Mouse (Mus musculus) heart, postnatal 0 days (tissue): ENCODE results near the gene Il2ra. TPM values are rescaled to one million over a fixed set of nuclear protein-coding genes. Genes with fewer than 3 reads are reported as not detected.
"Not testable (repeated sequence)": the region's sequence is repeated elsewhere in the genome, so short reads cannot be mapped to it uniquely, and the experiment has no call there.

ENCODE experiments used
- ATAC-seq: fragments of 200-750 bp; cut with Nextera tagmentation; 2 replicates; pipeline ENCODE4 v1.8.0; 2017; ENCODE audit warnings: low read depth, moderate number of reproducible peaks, moderate library complexity; ENCODE audit not compliant: insufficient read depth
- DNase-seq: peaks from one replicate; pipeline ENCODE4 v3.0.0-alpha.2; 2016; ENCODE audit warnings: low spot score
- H3K27ac ChIP-seq: fragments of 300-500 bp; sonication (generic); 2 replicates; pipeline ENCODE4 v1.5.1; 2014; ENCODE audit warnings: low read depth, mild to moderate bottlenecking
- H3K27me3 ChIP-seq: fragments of 300-500 bp; sonication (generic); 2 replicates; pipeline ENCODE4 v1.6.1; 2014; ENCODE audit warnings: low read length, mixed read lengths; ENCODE audit not compliant: control insufficient read depth, insufficient read depth
- H3K36me3 ChIP-seq: fragments of 300-500 bp; sonication (generic); replicated peaks from 2 replicates; pipeline ENCODE4 v1.6.1; 2014; ENCODE audit warnings: low read length, mixed read lengths; ENCODE audit not compliant: control insufficient read depth, insufficient read depth
- H3K4me1 ChIP-seq: fragments of 300-500 bp; sonication (generic); 2 replicates; pipeline ENCODE4 v1.6.1; 2014; ENCODE audit warnings: antibody characterized with exemption; ENCODE audit not compliant: control insufficient read depth, insufficient read depth
- H3K4me2 ChIP-seq: fragments of 300-500 bp; sonication (generic); 2 replicates; pipeline ENCODE4 v1.6.1; 2014; ENCODE audit warnings: low read depth, mild to moderate bottlenecking, low read length, moderate library complexity
- H3K4me3 ChIP-seq: fragments of 300-500 bp; sonication (generic); 2 replicates; pipeline ENCODE4 v1.5.1; 2014; ENCODE audit warnings: low read depth, low read length
- H3K9ac ChIP-seq: fragments of 300-500 bp; sonication (generic); replicated peaks from 2 replicates; pipeline ENCODE4 v1.6.1; 2014; ENCODE audit warnings: low read depth, low read length, mixed read lengths
- H3K9me3 ChIP-seq: fragments of 300-500 bp; sonication (generic); replicated peaks from 2 replicates; pipeline ENCODE4 v1.6.1; 2016; ENCODE audit warnings: low read length; ENCODE audit not compliant: control insufficient read depth
- CTCF ChIP-seq: IDR thresholded peaks from 2 replicates; pipeline ENCODE4 v1.5.1; 2016; ENCODE audit warnings: antibody characterized with exemption, control low read depth, low read depth
- EP300 ChIP-seq: IDR thresholded peaks from 2 replicates; pipeline ENCODE4 v1.6.1; 2016; ENCODE audit warnings: antibody characterized with exemption, low read depth
- WGBS: fragments of 180-500 bp; shearing (Covaris S2); extraction: QIAGEN DNeasy Blood & Tissue Kit; methylation state at CpG from one replicate; pipeline ENCODE4 v1.1.7; 2014; 5-methylcytosine and 5-hydroxymethylcytosine counted together
- polyA plus RNA-seq: library from polyadenylated mRNA; unstranded; fragments of >200 nt; fragmentation: Nextera tagmentation; extraction: Ambion mirVana; gene quantifications from 2 replicates; pipeline ENCODE4 v1.2.1, GENCODE M21; 2015
- total RNA-seq: library from RNA; depleted of rRNA; stranded (reverse); fragments of >200 nt; gene quantifications from 2 replicates; pipeline ENCODE4 v1.2.3, GENCODE M21; 2014; ENCODE audit warnings: low replicate concordance

Gene Il2ra
- total and polyA plus RNA-seq, 2 experiments from 2014 or later, result not detected

DNA sequence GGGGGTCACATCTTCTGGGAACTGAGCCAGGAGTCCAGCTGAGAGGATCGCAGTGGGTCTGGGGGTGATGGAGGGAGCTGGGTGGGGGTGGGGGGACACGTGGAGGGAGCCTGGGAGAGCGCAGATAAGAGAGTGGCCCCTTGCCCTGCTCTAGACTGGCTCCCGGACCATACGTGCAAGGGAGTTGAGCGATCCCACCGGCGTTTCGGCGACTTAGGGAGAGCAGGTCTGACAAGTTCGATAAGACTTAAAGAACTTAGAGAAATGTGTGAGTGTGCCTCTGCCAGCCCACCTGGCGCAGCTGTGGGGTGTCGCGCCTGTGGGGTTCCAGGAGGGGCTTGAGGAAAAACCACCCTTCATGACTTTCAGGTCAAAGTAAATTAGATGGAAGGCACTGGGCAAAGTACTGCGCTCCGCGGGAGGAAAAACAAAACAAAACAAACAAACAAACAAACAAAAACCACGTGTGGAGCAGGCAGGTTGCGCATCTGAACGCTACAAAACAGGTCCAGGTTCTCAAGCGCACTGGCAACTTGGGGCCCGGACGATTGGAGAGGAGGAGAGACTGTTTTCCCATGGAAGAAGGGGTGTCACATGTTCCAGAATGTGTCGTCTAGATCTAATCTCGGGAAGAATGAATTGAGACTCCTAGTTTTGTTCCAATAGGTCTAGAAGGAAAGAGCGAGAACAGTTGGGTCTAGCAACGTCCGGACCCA is 63.6 kb downstream of the Il2ra start:
- peaks cover 16% of the 10 kb centered on the region for H3K4me1 ChIP-seq
- DNase-seq, result no peak
- peak overlapping the region; percentile 92; the same call in 1 of the 2 replicates for H3K27ac ChIP-seq
- ATAC-seq, result peak; percentile 25; the same call in 1 of the 2 replicates
- TF ChIP-seq CTCF (no peak), EP300 (no peak)
- 6% methylated on average over 28 of the region's 28 CpGs for WGBS
- no peaks in the 10 kb centered on the region for H3K36me3 ChIP-seq
- peak overlapping the region; percentile 85 for H3K4me2 ChIP-seq
- no peaks in the 10 kb centered on the region for H3K27me3 ChIP-seq
- H3K9ac ChIP-seq, result peak overlapping the region; percentile 88
- H3K9me3 ChIP-seq, result no peaks in the 10 kb centered on the region
- peak overlapping the region; percentile 87 for H3K4me3 ChIP-seq

GRCm38 (mm10) chr2:11706746-11707065 is 64.1 kb downstream of the Il2ra start:
- DNase-seq, result no peak

DNA sequence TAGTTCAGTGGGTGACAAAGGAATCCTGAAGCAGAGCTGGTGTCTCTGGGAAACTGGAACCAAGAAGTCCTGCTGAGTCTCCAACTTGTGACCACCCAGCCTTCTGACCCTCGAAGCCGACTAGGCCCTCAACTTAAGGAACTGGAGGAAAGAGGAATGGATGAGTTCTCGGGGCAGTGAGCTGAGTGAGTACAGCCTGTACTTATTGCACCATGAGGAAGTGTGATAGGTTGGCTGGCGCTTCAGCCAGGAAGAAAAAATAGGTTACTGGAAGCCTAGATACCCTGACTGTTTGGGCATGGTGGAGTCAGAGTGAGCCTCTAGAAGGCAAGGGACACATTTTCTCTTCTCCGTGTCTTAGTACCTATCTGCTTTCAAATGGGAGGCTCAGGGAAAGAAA is 65.9 kb downstream of the Il2ra start:
- Histone ChIP-seq H3K9ac (no peak overlapping the region), H3K27ac (no peak overlapping the region), H3K4me3 (no peak overlapping the region), H3K4me1 (peaks cover 16% of the 10 kb centered on the region), H3K4me2 (no peak overlapping the region), H3K36me3 (no peaks in the 10 kb centered on the region), H3K9me3 (no peaks in the 10 kb centered on the region), H3K27me3 (no peaks in the 10 kb centered on the region)
- WGBS, result 81% methylated on average over 5 of the region's 5 CpGs
- no peak for ATAC-seq
- no peak for TF ChIP-seq CTCF
- no peak for TF ChIP-seq EP300
- no peak for DNase-seq

More at GRCm38 (mm10) chr2:11706746-11707065, 64.1 kb downstream of the Il2ra start:
- peak overlapping the region; percentile 85 for H3K4me2 ChIP-seq
- ATAC-seq, result no peak
- H3K27ac ChIP-seq, result no peak overlapping the region
- H3K27me3 ChIP-seq, result no peaks in the 10 kb centered on the region
- peaks cover 16% of the 10 kb centered on the region for H3K4me1 ChIP-seq
- no peak for TF ChIP-seq EP300
- no peak for TF ChIP-seq CTCF
- no peak overlapping the region for H3K9ac ChIP-seq
- no peaks in the 10 kb centered on the region for H3K36me3 ChIP-seq
- WGBS, result 43% methylated on average over 6 of the region's 6 CpGs
- H3K9me3 ChIP-seq, result no peaks in the 10 kb centered on the region
- peak overlapping the region; percentile 87; the same call in 1 of the 2 replicates for H3K4me3 ChIP-seq

- peak; percentile 49 for TF ChIP-seq CTCF
- WGBS, result 40% methylated on average over 4 of the region's 4 CpGs
- not testable (repeated sequence) for H3K9ac ChIP-seq, H3K27ac ChIP-seq, H3K27me3 ChIP-seq, H3K9me3 ChIP-seq, H3K36me3 ChIP-seq, H3K4me3 ChIP-seq, ATAC-seq, H3K4me2 ChIP-seq
- DNase-seq, result peak; percentile 14
- peaks cover 12% of the 10 kb centered on the region for H3K4me1 ChIP-seq
Measured at GRCm38 (mm10) chr2:11710101-11710500, 67.5 kb downstream of the Il2ra start.

GRCm38 (mm10) chr2:11712483-11712990 is 69.9 kb downstream of the Il2ra start:
- Histone ChIP-seq H3K4me1 (peaks cover 8% of the 10 kb centered on the region), H3K9ac (no peak overlapping the region), H3K9me3 (no peaks in the 10 kb centered on the region), H3K4me3 (no peak overlapping the region), H3K36me3 (no peaks in the 10 kb centered on the region), H3K27me3 (no peaks in the 10 kb centered on the region), H3K27ac (no peak overlapping the region), H3K4me2 (no peak overlapping the region)
- no peak for TF ChIP-seq EP300
- TF ChIP-seq CTCF, result no peak
- WGBS, result 77% methylated on average over 6 of the region's 6 CpGs
- DNase-seq, result no peak
- ATAC-seq, result no peak

DNA sequence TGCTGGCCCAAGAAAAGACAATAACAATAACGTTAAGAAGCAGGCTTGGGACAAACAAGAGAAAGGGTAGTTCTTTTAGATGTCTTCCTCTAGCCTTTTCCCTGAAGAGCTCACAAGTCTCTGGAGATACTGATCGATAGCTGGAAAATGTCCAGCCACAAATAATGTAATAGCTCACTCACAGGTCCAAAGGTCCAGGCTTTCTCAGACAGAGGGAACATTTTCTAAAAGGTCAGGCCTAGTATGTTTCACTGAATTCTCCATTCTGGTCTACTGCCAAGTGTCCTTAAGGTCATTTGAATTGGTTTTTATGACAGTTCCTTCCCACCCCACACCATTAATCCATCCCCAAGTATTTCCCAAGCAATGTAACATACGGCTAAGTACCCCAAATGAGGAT is 70.4 kb downstream of the Il2ra start:
- no peak for TF ChIP-seq CTCF
- TF ChIP-seq EP300, result no peak
- H3K4me2 ChIP-seq, result no peak overlapping the region
- peaks cover 8% of the 10 kb centered on the region for H3K4me1 ChIP-seq
- 73% methylated on average over 3 of the region's 3 CpGs for WGBS
- no peak overlapping the region for H3K27ac ChIP-seq
- H3K27me3 ChIP-seq, result no peaks in the 10 kb centered on the region
- no peak for ATAC-seq
- H3K36me3 ChIP-seq, result no peaks in the 10 kb centered on the region
- no peak overlapping the region for H3K4me3 ChIP-seq
- H3K9ac ChIP-seq, result no peak overlapping the region
- DNase-seq, result no peak
- no peaks in the 10 kb centered on the region for H3K9me3 ChIP-seq
